In genomic region chr1:61075335-61075734, GRCm38 (mm10) we compare ENCODE assay signal across 27 mouse cellular contexts.
A peak's percentile ranks its signal among the peaks of the same experiment; 100 is the strongest.
DNase-seq lines count a peak whose midpoint lies in the region; ATAC-seq lines count a peak whose summit lies in the region.
"Had no signal": no experiment of that assay in that cellular context is flagged by ENCODE, and none has a peak within 500 bp of the region (broad histone marks: within the 10 kb centered on the region; RNA-seq: fewer than 3 reads in every experiment).

No protein-coding gene starts in this region.

- no peak overlapping the region for H3K4me2 ChIP-seq in kidney, embryonic 14.5 days (replicated peaks; ENCODE audit: low read depth, low read length)
- no peak overlapping the region for H3K4me2 ChIP-seq in kidney, embryonic 16.5 days (replicated peaks; ENCODE audit: low read depth, low read length)
- H3K4me2 ChIP-seq: embryonic facial prominence, embryonic 13.5 days; embryonic facial prominence, embryonic 15.5 days; forebrain, embryonic 12.5 days had no signal

- ATAC-seq in kidney, embryonic 14.5 days (ENCODE audit: low FRiP score, low TSS enrichment): no peak
- peak; percentile 87 for ATAC-seq in kidney, embryonic 16.5 days (ENCODE audit: low FRiP score, low TSS enrichment)
- ATAC-seq: CD4-positive, CD25-positive, alpha-beta regulatory T cell, adult 4 months; forebrain, embryonic 14.5 days; Patski had no signal

- 59% methylated on average over 1 of the region's 1 CpGs for WGBS in kidney, embryonic 14.5 days
- WGBS in kidney, embryonic 16.5 days: 62% methylated on average over 1 of the region's 1 CpGs

- H3K9ac ChIP-seq in kidney, embryonic 14.5 days (ENCODE audit: low read depth, low read length): no peak overlapping the region
- no peak overlapping the region for H3K9ac ChIP-seq in kidney, embryonic 16.5 days (replicated peaks; ENCODE audit: low read length)
- H3K9ac ChIP-seq: embryonic facial prominence, embryonic 13.5 days; embryonic facial prominence, embryonic 15.5 days; forebrain, embryonic 12.5 days had no signal

- H3K27ac ChIP-seq in kidney, embryonic 14.5 days (ENCODE audit: low read depth, low read length): no peak overlapping the region
- H3K27ac ChIP-seq in kidney, embryonic 16.5 days (ENCODE audit: low read length): peak overlapping the region; percentile 58; the same call in 1 of the 2 replicates
- H3K27ac ChIP-seq: embryonic facial prominence, embryonic 13.5 days; embryonic facial prominence, embryonic 15.5 days; forebrain, embryonic 10.5 days; forebrain, embryonic 12.5 days had no signal

- H3K4me3 ChIP-seq in kidney, embryonic 14.5 days (ENCODE audit: low read length): no peak overlapping the region
- H3K4me3 ChIP-seq in kidney, embryonic 16.5 days (ENCODE audit: low read length): no peak overlapping the region
- H3K4me3 ChIP-seq: embryonic facial prominence, embryonic 13.5 days; embryonic facial prominence, embryonic 15.5 days; erythroblast, embryonic 14.5 days; forebrain, embryonic 10.5 days; forebrain, embryonic 12.5 days had no signal

- no peaks in the 10 kb centered on the region for H3K4me1 ChIP-seq in kidney, embryonic 14.5 days (ENCODE audit: control insufficient read depth, insufficient read depth, low read length)
- peaks cover 5% of the 10 kb centered on the region for H3K4me1 ChIP-seq in kidney, embryonic 16.5 days (ENCODE audit: insufficient read depth, low read length)
- H3K4me1 ChIP-seq: embryonic facial prominence, embryonic 13.5 days; embryonic facial prominence, embryonic 15.5 days; forebrain, embryonic 12.5 days had no signal

- H3K36me3 ChIP-seq in kidney, embryonic 14.5 days (ENCODE audit: control insufficient read depth, insufficient read depth, low read length): no peaks in the 10 kb centered on the region
- H3K36me3 ChIP-seq in kidney, embryonic 16.5 days (ENCODE audit: insufficient read depth, low read length): no peaks in the 10 kb centered on the region
- H3K36me3 ChIP-seq: embryonic facial prominence, embryonic 13.5 days; embryonic facial prominence, embryonic 15.5 days; forebrain, embryonic 10.5 days; forebrain, embryonic 12.5 days; G1E had no signal

- no peaks in the 10 kb centered on the region for H3K9me3 ChIP-seq in kidney, embryonic 14.5 days (ENCODE audit: control insufficient read depth, low read length)
- H3K9me3 ChIP-seq in kidney, embryonic 16.5 days (ENCODE audit: low read length): no peaks in the 10 kb centered on the region
- H3K9me3 ChIP-seq: embryonic facial prominence, embryonic 13.5 days; embryonic facial prominence, embryonic 15.5 days; forebrain, embryonic 10.5 days; forebrain, embryonic 12.5 days; G1E had no signal

- peak; percentile 10 for DNase-seq in kidney, adult 11 months
- no peak for DNase-seq in kidney, adult 9 months
- peak; percentile 14 for DNase-seq in kidney, postnatal 10 days
- no peak for DNase-seq in kidney, postnatal 25 days
- peak; percentile 22 for DNase-seq in kidney, postnatal 14 days
- DNase-seq: adrenal gland, adult 2 months; adrenal gland, postnatal 10 days; adrenal gland, postnatal 25 days; B cell, adult 2 months; cerebellum, adult 11 months; cerebellum, adult 18-20 months; cerebellum, adult 8-10 months; cerebellum, adult 9-11 months; cerebellum, postnatal 14 days; cerebellum, postnatal 36 days; embryo, embryonic 11 days had no signal

- no peaks in the 10 kb centered on the region for H3K27me3 ChIP-seq in kidney, embryonic 14.5 days (ENCODE audit: control insufficient read depth, insufficient read depth, low read length)
- H3K27me3 ChIP-seq in kidney, embryonic 16.5 days (ENCODE audit: insufficient read depth, low read length): no peaks in the 10 kb centered on the region
- H3K27me3 ChIP-seq: embryonic facial prominence, embryonic 13.5 days; embryonic facial prominence, embryonic 15.5 days; forebrain, embryonic 12.5 days; Patski had no signal

Comparison
In these comparisons a context has a peak if more than half of its experiments do, and no peak if none do; other contexts are left out.
1. DNase-seq: peak in kidney, adult 11 months (single experiment), kidney, postnatal 10 days (single experiment) and kidney, postnatal 14 days (single experiment); none in kidney, adult 9 months (single experiment) and kidney, postnatal 25 days (0 of 2).